Mouse (Mus musculus): ENCODE measurements around the gene Rpl36a.
"Not testable (repeated sequence)": the region's sequence is repeated elsewhere in the genome, so short reads cannot be mapped to it uniquely, and the experiment has no call there.

Rpl36a gene

GRCm38 (mm10) chrX:134585103-134586002 lies at the start of gene Rpl36a:
TSS of gene Rpl36a (plus strand) at chrX:134585654.
- peak; percentile 87 to 90 for DNase-seq

GRCm38 (mm10) chrX:134539795-134540194 lies 45.7 kb upstream of the Rpl36a start:
- DNase-seq: not testable (repeated sequence)

GRCm38 (mm10) chrX:134540414-134541135 lies 44.9 kb upstream of the Rpl36a start:
- peak in 1 of 2 experiments; percentile 5 for DNase-seq

GRCm38 (mm10) chrX:134541145-134541954 lies 44.1 kb upstream of the Rpl36a start, which contains the start of gene Timm8a1:
TSS of gene Timm8a1 (minus strand) at chrX:134541865.
- peak; percentile 33 to 55 for DNase-seq

GRCm38 (mm10) chrX:134541955-134542308 lies 43.5 kb upstream of the Rpl36a start:
- no peak for DNase-seq

- no peak for DNase-seq
Measured at GRCm38 (mm10) chrX:134547330-134547729, 38.1 kb upstream of the Rpl36a start.

- DNase-seq: peak in 1 of 2 experiments; percentile 45
Measured at GRCm38 (mm10) chrX:134550903-134551302, 34.6 kb upstream of the Rpl36a start.

- DNase-seq: no peak
Measured at GRCm38 (mm10) chrX:134553326-134553725, 32.1 kb upstream of the Rpl36a start.

- DNase-seq: no peak
Measured at GRCm38 (mm10) chrX:134554425-134554824, 31.0 kb upstream of the Rpl36a start.

GRCm38 (mm10) chrX:134564326-134564725 lies 21.1 kb upstream of the Rpl36a start:
- no peak for DNase-seq

GRCm38 (mm10) chrX:134566536-134567222 lies 18.8 kb upstream of the Rpl36a start:
- no peak for DNase-seq

- no peak for DNase-seq
Measured at GRCm38 (mm10) chrX:134577896-134578295, 7.6 kb upstream of the Rpl36a start.

GRCm38 (mm10) chrX:134580528-134581305 lies 4.7 kb upstream of the Rpl36a start:
- no peak for DNase-seq

- DNase-seq: no peak
Measured at GRCm38 (mm10) chrX:134582270-134582669, 3.2 kb upstream of the Rpl36a start.

- no peak for DNase-seq
Measured at GRCm38 (mm10) chrX:134582888-134583669, 2.4 kb upstream of the Rpl36a start, which contains the start of gene Btk. TSS of gene Btk (minus strand) at chrX:134583570.

GRCm38 (mm10) chrX:134586447-134586846 lies 993 bp downstream of the Rpl36a start:
- DNase-seq: no peak

GRCm38 (mm10) chrX:134588261-134588660 lies 2.8 kb downstream of the Rpl36a start:
- no peak for DNase-seq

GRCm38 (mm10) chrX:134588997-134589396 lies 3.5 kb downstream of the Rpl36a start:
- no peak for DNase-seq

- DNase-seq: no peak
Measured at GRCm38 (mm10) chrX:134589836-134590235, 4.4 kb downstream of the Rpl36a start.

- DNase-seq: no peak
Measured at GRCm38 (mm10) chrX:134599922-134600565, 14.6 kb downstream of the Rpl36a start.

Data from cerebellum, adult 18-20 months (tissue).